Mouse (Mus musculus) cerebral cortex, adult 2 months (tissue): ENCODE results near the gene En2.

Experiments
- WGBS: fragments of 180-500 bp; shearing (Covaris S2); methylation state at CpG from one replicate; pipeline ENCODE4 v1.1.7; 2018; 5-methylcytosine and 5-hydroxymethylcytosine counted together

Gene En2

GRCm38 (mm10) chr5:28161383-28161937, 4.0 kb upstream of the En2 start:
- WGBS = 8% methylated on average over 20 of the region's 20 CpGs

- WGBS = 3% methylated on average over 24 of the region's 24 CpGs
These were observed 3.5 kb upstream of the En2 start for GRCm38 (mm10) chr5:28161938-28162402.

- 47% methylated on average over 1 of the region's 1 CpGs for WGBS
These were observed 1.6 kb upstream of the En2 start for GRCm38 (mm10) chr5:28163926-28164325.

- WGBS = 1% methylated on average over 106 of the region's 111 CpGs
These were observed 1.1 kb downstream of the En2 start for GRCm38 (mm10) chr5:28166256-28167231.

- 7% methylated on average over 29 of the region's 29 CpGs for WGBS
These were observed 2.2 kb downstream of the En2 start for GRCm38 (mm10) chr5:28167611-28168252.

- WGBS = 9% methylated on average over 36 of the region's 36 CpGs
These were observed 3.0 kb downstream of the En2 start for GRCm38 (mm10) chr5:28168253-28169165.

- WGBS = 18% methylated on average over 5 of the region's 5 CpGs
These were observed 3.8 kb downstream of the En2 start for GRCm38 (mm10) chr5:28169166-28169801.

GRCm38 (mm10) chr5:28170081-28170480, 4.6 kb downstream of the En2 start:
- whole genome bisulfite sequencing = 17% methylated on average over 17 of the region's 17 CpGs

- WGBS = 12% methylated on average over 19 of the region's 19 CpGs
These were observed 5.4 kb downstream of the En2 start for GRCm38 (mm10) chr5:28170892-28171291.

- WGBS = 19% methylated on average over 5 of the region's 5 CpGs
These were observed 6.2 kb downstream of the En2 start for GRCm38 (mm10) chr5:28171667-28172066.

GRCm38 (mm10) chr5:28172261-28172920, 6.9 kb downstream of the En2 start:
- 18% methylated on average over 8 of the region's 8 CpGs for WGBS

GRCm38 (mm10) chr5:28172921-28173670, 7.6 kb downstream of the En2 start:
- 18% methylated on average over 4 of the region's 4 CpGs for WGBS

GRCm38 (mm10) chr5:28173674-28174073, 8.2 kb downstream of the En2 start:
- 14% methylated on average over 1 of the region's 1 CpGs for WGBS

GRCm38 (mm10) chr5:28174086-28174485, 8.6 kb downstream of the En2 start:
- 1% methylated on average over 9 of the region's 9 CpGs for WGBS

- 4% methylated on average over 24 of the region's 24 CpGs for WGBS
These were observed 9.5 kb downstream of the En2 start for GRCm38 (mm10) chr5:28174876-28175569.

- WGBS = 6% methylated on average over 10 of the region's 10 CpGs
These were observed 10.1 kb downstream of the En2 start for GRCm38 (mm10) chr5:28175570-28175919.

GRCm38 (mm10) chr5:28176023-28176422, 10.5 kb downstream of the En2 start:
- 7% methylated on average over 4 of the region's 4 CpGs for WGBS

GRCm38 (mm10) chr5:28176585-28176984, 11.1 kb downstream of the En2 start:
- WGBS = 11% methylated on average over 2 of the region's 2 CpGs

GRCm38 (mm10) chr5:28178322-28178721, 12.8 kb downstream of the En2 start:
- 46% methylated on average over 5 of the region's 5 CpGs for WGBS
